Mouse (Mus musculus): ENCODE data around the gene Gbx1. TPM values are rescaled to one million over a fixed set of nuclear protein-coding genes. Genes with fewer than 3 reads are reported as not detected.

Gene Gbx1
- polyA plus RNA-seq, 1 experiment from 2014 or later, result 0.04 TPM

- Histone ChIP-seq H3K9me3 (replicated peaks) (no peaks in the 10 kb centered on the region), H3K4me2 (no peak overlapping the region), H3K36me3 (peaks cover 99% of the 10 kb centered on the region), H3K9ac (no peak overlapping the region), H3K27me3 (no peaks in the 10 kb centered on the region), H3K27ac (no peak overlapping the region), H3K4me3 (replicated peaks) (no peak overlapping the region), H3K4me1 (0 out of 2 replicates have a peak, but pooled peaks cover 2% of the 10 kb centered on the region)
- 91% methylated on average over 16 of the region's 16 CpGs for WGBS
- no peak for ATAC-seq (replicated peaks; ENCODE audit: low FRiP score)
Observed at GRCm38 (mm10) chr5:24492546-24493285, 34.3 kb downstream of the Gbx1 start.

- no peak for ATAC-seq (replicated peaks; ENCODE audit: low FRiP score)
- Histone ChIP-seq H3K27ac (no peak overlapping the region), H3K36me3 (peaks cover 92% of the 10 kb centered on the region), H3K9me3 (replicated peaks) (no peaks in the 10 kb centered on the region), H3K9ac (no peak overlapping the region), H3K27me3 (0 out of 2 replicates have a peak, but pooled peaks cover 2% of the 10 kb centered on the region), H3K4me1 (peaks cover 9% of the 10 kb centered on the region), H3K4me3 (replicated peaks) (no peak overlapping the region), H3K4me2 (no peak overlapping the region)
- WGBS, result 42% methylated on average over 14 of the region's 14 CpGs
Observed at GRCm38 (mm10) chr5:24490413-24490920, 36.5 kb downstream of the Gbx1 start.

- no peak for ATAC-seq (replicated peaks; ENCODE audit: low FRiP score)
Observed at GRCm38 (mm10) chr5:24486738-24487137, 40.3 kb downstream of the Gbx1 start.

GRCm38 (mm10) chr5:24486097-24486496, 40.9 kb downstream of the Gbx1 start:
- H3K4me1 ChIP-seq, result peaks cover 43% of the 10 kb centered on the region
- H3K27ac ChIP-seq, result no peak overlapping the region
- 0 out of 2 replicates have a peak, but pooled peaks cover 9% of the 10 kb centered on the region for H3K27me3 ChIP-seq
- no peak overlapping the region for H3K4me2 ChIP-seq
- no peak for ATAC-seq (replicated peaks; ENCODE audit: low FRiP score)
- no peaks in the 10 kb centered on the region for H3K9me3 ChIP-seq (replicated peaks)
- WGBS, result 6% methylated on average over 8 of the region's 8 CpGs
- H3K36me3 ChIP-seq, result peaks cover 82% of the 10 kb centered on the region
- no peak overlapping the region for H3K9ac ChIP-seq
- H3K4me3 ChIP-seq (replicated peaks), result no peak overlapping the region

More at GRCm38 (mm10) chr5:24486738-24487137, 40.3 kb downstream of the Gbx1 start:
- no peak overlapping the region for H3K4me2 ChIP-seq
- WGBS, result 95% methylated on average over 5 of the region's 5 CpGs
- H3K4me3 ChIP-seq (replicated peaks), result no peak overlapping the region
- peaks cover 37% of the 10 kb centered on the region for H3K4me1 ChIP-seq
- peaks cover 83% of the 10 kb centered on the region for H3K36me3 ChIP-seq
- 0 out of 2 replicates have a peak, but pooled peaks cover 9% of the 10 kb centered on the region for H3K27me3 ChIP-seq
- H3K9me3 ChIP-seq (replicated peaks), result no peaks in the 10 kb centered on the region
- no peak overlapping the region for H3K27ac ChIP-seq
- no peak overlapping the region for H3K9ac ChIP-seq

GRCm38 (mm10) chr5:24484963-24485362, 42.0 kb downstream of the Gbx1 start:
- H3K27ac ChIP-seq, result no peak overlapping the region
- H3K9ac ChIP-seq, result peak overlapping the region; percentile 15; the same call in 1 of the 2 replicates
- H3K4me2 ChIP-seq, result peak overlapping the region; percentile 56
- H3K27me3 ChIP-seq, result 0 out of 2 replicates have a peak, but pooled peaks cover 9% of the 10 kb centered on the region
- H3K9me3 ChIP-seq (replicated peaks), result no peaks in the 10 kb centered on the region
- WGBS, result 32% methylated on average over 22 of the region's 22 CpGs
- H3K4me3 ChIP-seq (replicated peaks), result peak overlapping the region; percentile 21
- no peak for ATAC-seq (replicated peaks; ENCODE audit: low FRiP score)
- H3K36me3 ChIP-seq, result peaks cover 82% of the 10 kb centered on the region
- peaks cover 45% of the 10 kb centered on the region for H3K4me1 ChIP-seq

- WGBS, result 27% methylated on average over 11 of the region's 11 CpGs
- no peaks in the 10 kb centered on the region for H3K9me3 ChIP-seq (replicated peaks)
- H3K36me3 ChIP-seq, result peaks cover 82% of the 10 kb centered on the region
- H3K4me3 ChIP-seq (replicated peaks), result no peak overlapping the region
- H3K4me2 ChIP-seq, result peak overlapping the region; percentile 1; the same call in 1 of the 2 replicates
- H3K4me1 ChIP-seq, result peaks cover 45% of the 10 kb centered on the region
- 0 out of 2 replicates have a peak, but pooled peaks cover 9% of the 10 kb centered on the region for H3K27me3 ChIP-seq
- H3K27ac ChIP-seq, result peak overlapping the region; percentile 86
- 0 out of 2 replicates have a peak overlapping the region, but pooled peaks have one; percentile 3 for H3K9ac ChIP-seq
- ATAC-seq (replicated peaks; ENCODE audit: low FRiP score), result peak; percentile 11; the same call in 1 of the 2 replicates
Observed at GRCm38 (mm10) chr5:24483326-24483725, 43.7 kb downstream of the Gbx1 start.

GRCm38 (mm10) chr5:24482247-24483079, 44.5 kb downstream of the Gbx1 start:
- Histone ChIP-seq H3K4me2 (peak overlapping the region; percentile 38), H3K36me3 (peaks cover 82% of the 10 kb centered on the region), H3K27me3 (0 out of 2 replicates have a peak, but pooled peaks cover 9% of the 10 kb centered on the region), H3K4me3 (replicated peaks) (0 out of 2 replicates have a peak overlapping the region, but pooled peaks have one; percentile 2), H3K9me3 (replicated peaks) (no peaks in the 10 kb centered on the region), H3K9ac (0 out of 2 replicates have a peak overlapping the region, but pooled peaks have one; percentile 3), H3K27ac (peak overlapping the region; percentile 86), H3K4me1 (peaks cover 46% of the 10 kb centered on the region)
- peak; percentile 64 for ATAC-seq (replicated peaks; ENCODE audit: low FRiP score)
- WGBS, result 45% methylated on average over 37 of the region's 41 CpGs

GRCm38 (mm10) chr5:24481647-24482046, 45.4 kb downstream of the Gbx1 start:
- Histone ChIP-seq H3K4me3 (replicated peaks) (no peak overlapping the region), H3K4me2 (no peak overlapping the region), H3K36me3 (peaks cover 82% of the 10 kb centered on the region), H3K27ac (no peak overlapping the region), H3K9ac (no peak overlapping the region), H3K4me1 (peaks cover 50% of the 10 kb centered on the region), H3K9me3 (replicated peaks) (no peaks in the 10 kb centered on the region), H3K27me3 (0 out of 2 replicates have a peak, but pooled peaks cover 9% of the 10 kb centered on the region)
- WGBS, result 4% methylated on average over 4 of the region's 4 CpGs
- ATAC-seq (replicated peaks; ENCODE audit: low FRiP score), result peak; percentile 34

GRCm38 (mm10) chr5:24477909-24478308, 49.1 kb downstream of the Gbx1 start:
- no peak overlapping the region for H3K4me2 ChIP-seq
- no peaks in the 10 kb centered on the region for H3K9me3 ChIP-seq (replicated peaks)
- H3K27ac ChIP-seq, result no peak overlapping the region
- peaks cover 30% of the 10 kb centered on the region for H3K27me3 ChIP-seq
- no peak overlapping the region for H3K4me3 ChIP-seq (replicated peaks)
- peaks cover 61% of the 10 kb centered on the region for H3K36me3 ChIP-seq
- WGBS, result 63% methylated on average over 9 of the region's 9 CpGs
- H3K4me1 ChIP-seq, result peaks cover 52% of the 10 kb centered on the region
- no peak for ATAC-seq (replicated peaks; ENCODE audit: low FRiP score)
- no peak overlapping the region for H3K9ac ChIP-seq

- 68% methylated on average over 6 of the region's 6 CpGs for WGBS
- peaks cover 43% of the 10 kb centered on the region for H3K36me3 ChIP-seq
- H3K4me3 ChIP-seq (replicated peaks), result peak overlapping the region; percentile 52
- H3K4me1 ChIP-seq, result peaks cover 39% of the 10 kb centered on the region
- H3K27ac ChIP-seq, result no peak overlapping the region
- peak; percentile 12; the same call in 1 of the 2 replicates for ATAC-seq (replicated peaks; ENCODE audit: low FRiP score)
- peaks cover 30% of the 10 kb centered on the region for H3K27me3 ChIP-seq
- no peaks in the 10 kb centered on the region for H3K9me3 ChIP-seq (replicated peaks)
- no peak overlapping the region for H3K9ac ChIP-seq
- peak overlapping the region; percentile 89 for H3K4me2 ChIP-seq
Observed at GRCm38 (mm10) chr5:24475476-24476241, 51.3 kb downstream of the Gbx1 start.

- Histone ChIP-seq H3K36me3 (peaks cover 34% of the 10 kb centered on the region), H3K27me3 (peaks cover 30% of the 10 kb centered on the region), H3K9me3 (replicated peaks) (no peaks in the 10 kb centered on the region), H3K4me2 (peak overlapping the region; percentile 89), H3K9ac (peak overlapping the region; percentile 57), H3K4me1 (peaks cover 39% of the 10 kb centered on the region), H3K27ac (no peak overlapping the region), H3K4me3 (replicated peaks) (peak overlapping the region; percentile 52)
- WGBS, result 2% methylated on average over 58 of the region's 67 CpGs
- ATAC-seq (replicated peaks; ENCODE audit: low FRiP score), result peak; percentile 40
Observed at GRCm38 (mm10) chr5:24474723-24475261, 52.2 kb downstream of the Gbx1 start.

Data from kidney, embryonic 15.5 days (tissue).